Mouse (Mus musculus) kidney, postnatal 0 days (tissue): ENCODE measurements at regions not wholly inside any gene's neighbourhood (a gene's known extent, or its start where the extent isn't known, plus 50 kb on each side); places are given as distances from the start of the nearest gene placed in this dataset.

Experiments
- ATAC-seq: fragments of 200-750 bp; cut with Nextera tagmentation; replicated peaks from 2 replicates; pipeline ENCODE4 v1.8.0; 2017; ENCODE audit warnings: low read depth, moderate number of reproducible peaks, moderate TSS enrichment, moderate library complexity; ENCODE audit not compliant: low FRiP score
- DNase-seq: peaks from one replicate; pipeline ENCODE4 v3.0.0-alpha.2; 2016; ENCODE audit warnings: low spot score
- H3K27ac ChIP-seq: fragments of 300-500 bp; sonication (generic); 2 replicates; pipeline ENCODE4 v1.5.1; 2014; ENCODE audit warnings: mild to moderate bottlenecking
- H3K27me3 ChIP-seq: fragments of 300-500 bp; sonication (generic); 2 replicates; pipeline ENCODE4 v1.6.1; 2014; ENCODE audit warnings: low read length, mixed read lengths; ENCODE audit not compliant: insufficient read depth
- H3K36me3 ChIP-seq: fragments of 300-500 bp; sonication (generic); 2 replicates; pipeline ENCODE4 v1.6.1; 2014; ENCODE audit warnings: low read length, mixed read lengths; ENCODE audit not compliant: insufficient read depth
- H3K4me1 ChIP-seq: fragments of 300-500 bp; sonication (generic); replicated peaks from 2 replicates; pipeline ENCODE4 v1.6.1; 2014; ENCODE audit warnings: antibody characterized with exemption, low read length, mixed read lengths; ENCODE audit not compliant: insufficient read depth
- H3K4me2 ChIP-seq: fragments of 300-500 bp; sonication (generic); 2 replicates; pipeline ENCODE4 v1.6.1; 2014; ENCODE audit warnings: mild to moderate bottlenecking, low read length, moderate library complexity, mixed read lengths
- H3K4me3 ChIP-seq: fragments of 300-500 bp; sonication (generic); replicated peaks from 2 replicates; pipeline ENCODE4 v1.5.1; 2014; ENCODE audit warnings: low read depth, low read length
- H3K9ac ChIP-seq: fragments of 300-500 bp; sonication (generic); 2 replicates; pipeline ENCODE4 v1.6.1; 2014; ENCODE audit warnings: low read depth, low read length
- H3K9me3 ChIP-seq: fragments of 300-500 bp; sonication (generic); replicated peaks from 2 replicates; pipeline ENCODE4 v1.6.1; 2016; ENCODE audit warnings: low read length, inconsistent platforms, mixed read lengths
- CTCF ChIP-seq: IDR thresholded peaks from 2 replicates; pipeline ENCODE4 v1.5.1; 2016; ENCODE audit warnings: antibody characterized with exemption, low read depth, mild to moderate bottlenecking, moderate library complexity
- WGBS: fragments of 180-500 bp; shearing (Covaris S2); extraction: QIAGEN DNeasy Blood & Tissue Kit; methylation state at CpG from one replicate; pipeline ENCODE4 v1.1.7; 2014; 5-methylcytosine and 5-hydroxymethylcytosine counted together

- Histone ChIP-seq H3K9me3 (no peaks in the 10 kb centered on the region), H3K4me3 (no peak overlapping the region), H3K27ac (no peak overlapping the region), H3K27me3 (no peaks in the 10 kb centered on the region), H3K4me2 (no peak overlapping the region), H3K36me3 (no peaks in the 10 kb centered on the region), H3K4me1 (no peaks in the 10 kb centered on the region), H3K9ac (no peak overlapping the region)
- ATAC-seq (no peak), DNase-seq (no peak)
- TF ChIP-seq CTCF: no peak
- 84% methylated on average over 4 of the region's 4 CpGs for WGBS
These were observed 279.3 kb upstream of the Paip1 start for GRCm38 (mm10) chr13:119149141-119149540.

- ATAC-seq: no peak
- 70% methylated on average over 4 of the region's 4 CpGs for WGBS
- H3K4me2 ChIP-seq: no peak overlapping the region
- DNase-seq: no peak
- no peaks in the 10 kb centered on the region for H3K4me1 ChIP-seq
- no peaks in the 10 kb centered on the region for H3K27me3 ChIP-seq
- H3K9me3 ChIP-seq: no peaks in the 10 kb centered on the region
- no peak overlapping the region for H3K27ac ChIP-seq
- H3K9ac ChIP-seq: no peak overlapping the region
- no peak overlapping the region for H3K4me3 ChIP-seq
- no peak for TF ChIP-seq CTCF
- H3K36me3 ChIP-seq: no peaks in the 10 kb centered on the region
These were observed 277.4 kb upstream of the Paip1 start for GRCm38 (mm10) chr13:119150847-119151548.

DNA sequence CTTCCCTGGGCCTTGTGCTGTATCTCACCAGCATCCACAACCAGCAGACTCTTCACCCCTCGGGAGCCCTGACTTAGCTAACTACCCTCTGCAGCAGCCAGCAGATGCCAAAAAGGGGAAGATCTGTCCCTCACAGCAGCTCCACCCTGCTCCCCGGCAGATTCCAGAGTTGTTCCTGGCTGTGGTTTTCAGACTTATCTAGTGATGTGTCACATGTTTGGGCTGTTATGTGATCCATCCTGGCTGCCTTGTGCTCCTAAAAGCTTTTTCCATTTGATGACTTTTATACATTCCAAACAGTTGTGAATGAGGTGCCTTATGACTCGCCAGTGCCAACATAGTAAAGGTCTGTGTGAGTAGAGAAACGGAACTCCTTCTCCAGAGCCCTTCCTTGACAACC lies 250.6 kb upstream of the Paip1 start:
- no peak overlapping the region for H3K4me3 ChIP-seq
- H3K9ac ChIP-seq: no peak overlapping the region
- H3K27ac ChIP-seq: no peak overlapping the region
- ATAC-seq: no peak
- H3K4me1 ChIP-seq: no peaks in the 10 kb centered on the region
- no peaks in the 10 kb centered on the region for H3K36me3 ChIP-seq
- no peaks in the 10 kb centered on the region for H3K9me3 ChIP-seq
- DNase-seq: no peak
- H3K4me2 ChIP-seq: no peak overlapping the region
- no peak for TF ChIP-seq CTCF
- no peaks in the 10 kb centered on the region for H3K27me3 ChIP-seq
- WGBS: 54% methylated on average over 4 of the region's 4 CpGs

GRCm38 (mm10) chr13:119178212-119178611 lies 250.2 kb upstream of the Paip1 start:
- DNase-seq (no peak), ATAC-seq (no peak)

DNA sequence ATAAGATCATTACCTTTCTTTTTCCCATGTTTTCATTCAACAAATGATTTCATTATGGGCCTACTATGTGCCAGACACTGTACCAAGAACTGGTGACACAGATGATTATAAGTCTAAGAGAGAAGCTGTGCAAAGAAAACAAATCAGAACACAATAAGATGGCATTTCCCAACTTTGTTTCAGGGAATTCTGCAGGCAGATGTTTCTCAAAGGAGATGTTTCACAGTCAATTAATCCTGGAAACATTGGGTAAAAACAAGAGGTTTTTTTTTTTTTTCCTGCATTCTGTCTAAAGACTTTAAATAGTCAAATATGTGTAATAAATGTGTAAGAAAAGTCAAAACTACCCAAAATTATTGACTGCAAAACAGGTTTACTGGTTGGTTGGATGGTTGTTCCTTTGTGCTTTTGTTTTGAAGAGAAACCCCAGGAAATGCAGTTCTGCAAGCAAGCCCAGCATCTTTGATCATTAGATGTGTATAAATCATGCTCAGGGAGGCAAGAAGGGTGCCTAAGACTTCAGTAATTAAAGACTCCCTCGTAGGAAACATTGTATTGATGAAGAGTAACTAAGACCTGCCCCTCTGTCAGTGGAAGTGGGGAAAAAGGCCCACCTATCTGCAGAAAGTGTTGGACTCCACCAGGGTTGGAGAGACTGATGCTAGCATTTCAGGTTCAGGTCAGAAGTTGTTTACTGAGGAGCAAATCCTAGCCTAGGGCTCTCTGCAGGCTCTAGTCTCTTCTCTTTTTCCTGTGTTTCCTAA lies 249.1 kb upstream of the Paip1 start:
- H3K4me3 ChIP-seq: no peak overlapping the region
- no peaks in the 10 kb centered on the region for H3K9me3 ChIP-seq
- no peaks in the 10 kb centered on the region for H3K4me1 ChIP-seq
- TF ChIP-seq CTCF: no peak
- no peak overlapping the region for H3K27ac ChIP-seq
- no peaks in the 10 kb centered on the region for H3K27me3 ChIP-seq
- no peak overlapping the region for H3K4me2 ChIP-seq
- ATAC-seq: no peak
- DNase-seq: peak; percentile 61
- 0% methylated on average over 1 of the region's 1 CpGs for WGBS
- no peaks in the 10 kb centered on the region for H3K36me3 ChIP-seq
- no peak overlapping the region for H3K9ac ChIP-seq

More at GRCm38 (mm10) chr13:119178212-119178611, 250.2 kb upstream of the Paip1 start:
- TF ChIP-seq CTCF: no peak
- Histone ChIP-seq H3K4me3 (no peak overlapping the region), H3K9ac (no peak overlapping the region), H3K36me3 (no peaks in the 10 kb centered on the region), H3K27ac (no peak overlapping the region), H3K4me1 (no peaks in the 10 kb centered on the region), H3K27me3 (no peaks in the 10 kb centered on the region), H3K9me3 (no peaks in the 10 kb centered on the region), H3K4me2 (no peak overlapping the region)
- 58% methylated on average over 5 of the region's 5 CpGs for WGBS

- ATAC-seq (no peak), DNase-seq (no peak)
- Histone ChIP-seq H3K4me2 (no peak overlapping the region), H3K27ac (no peak overlapping the region), H3K4me3 (no peak overlapping the region), H3K36me3 (no peaks in the 10 kb centered on the region), H3K9ac (no peak overlapping the region), H3K4me1 (no peaks in the 10 kb centered on the region), H3K9me3 (no peaks in the 10 kb centered on the region), H3K27me3 (no peaks in the 10 kb centered on the region)
- 95% methylated on average over 6 of the region's 6 CpGs for WGBS
- TF ChIP-seq CTCF: no peak
These were observed 244.0 kb upstream of the Paip1 start for GRCm38 (mm10) chr13:119184322-119184877.
